Mouse (Mus musculus) layer of hippocampus, adult 9-10 months (tissue): ENCODE data around the gene Rhox8.
"Not testable (repeated sequence)": the region's sequence is repeated elsewhere in the genome, so short reads cannot be mapped to it uniquely, and the experiment has no call there.

ENCODE experiments used
- DNase-seq: peaks from one replicate; pipeline ENCODE4 v3.0.0; 2022; ENCODE audit warnings: low spot score

The Rhox8 gene

DNA sequence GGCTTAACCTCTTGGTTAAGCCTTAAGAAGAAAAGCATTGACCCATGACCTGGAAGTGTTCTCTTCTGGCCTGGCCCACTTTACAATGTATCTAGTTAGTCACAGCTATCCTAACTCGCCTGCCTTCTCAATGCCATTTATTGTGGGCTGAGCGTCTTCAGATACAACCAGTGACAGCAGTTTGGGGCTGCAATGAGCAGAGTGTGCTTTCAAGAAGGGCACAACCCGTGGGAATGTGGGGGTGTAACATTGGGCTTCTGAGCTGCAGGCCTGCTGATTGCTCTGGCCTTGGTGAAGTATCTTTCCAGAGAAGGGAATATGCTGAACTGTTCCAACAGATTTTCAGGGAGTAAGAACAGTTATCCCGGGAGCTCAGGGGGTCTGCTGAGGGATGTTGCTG lies at the start of gene Rhox8:
Rhox8 (minus strand) TSS at position 101 of the 400 bp plus-strand sequence.
- no peak for DNase-seq

DNA sequence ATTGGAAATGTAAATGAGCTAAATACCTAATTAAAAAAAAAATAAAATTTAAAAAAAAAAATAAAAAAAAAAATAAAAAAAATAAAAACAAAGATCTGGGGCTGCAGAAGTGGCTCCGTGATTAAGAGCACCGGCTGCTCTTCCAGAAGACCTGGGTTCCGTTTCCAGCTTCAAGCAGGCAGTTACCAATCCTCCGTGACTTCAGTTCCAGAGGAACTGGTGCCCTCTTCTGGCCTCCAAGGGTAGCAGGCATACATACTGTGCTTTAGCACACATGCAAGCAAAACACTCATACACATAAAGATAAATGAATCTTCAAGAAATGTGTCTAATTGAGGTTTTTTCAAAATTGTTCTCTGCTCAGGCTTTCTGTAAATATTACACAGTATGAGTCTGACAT lies 37.6 kb upstream of the Rhox8 start:
- DNase-seq = no peak

DNA sequence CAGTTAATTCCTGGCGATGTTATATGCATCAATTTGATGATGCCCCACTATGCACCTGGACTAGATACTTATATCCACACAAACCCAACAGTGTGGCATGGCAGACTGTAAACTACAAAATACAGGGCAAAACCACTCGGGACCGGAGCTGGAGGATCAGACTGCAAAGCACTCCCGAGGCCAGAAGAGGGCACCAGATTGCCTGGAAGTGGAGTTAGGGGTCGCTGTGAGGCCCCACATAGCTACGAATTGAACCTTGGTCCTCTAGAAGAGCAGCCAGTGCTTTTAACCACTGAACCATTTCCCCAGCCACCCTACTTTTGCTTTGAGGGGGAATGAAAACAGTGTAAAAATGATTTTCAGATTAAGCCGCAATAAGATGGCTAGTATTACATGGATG lies 29.8 kb upstream of the Rhox8 start:
- DNase-seq = no peak

DNA sequence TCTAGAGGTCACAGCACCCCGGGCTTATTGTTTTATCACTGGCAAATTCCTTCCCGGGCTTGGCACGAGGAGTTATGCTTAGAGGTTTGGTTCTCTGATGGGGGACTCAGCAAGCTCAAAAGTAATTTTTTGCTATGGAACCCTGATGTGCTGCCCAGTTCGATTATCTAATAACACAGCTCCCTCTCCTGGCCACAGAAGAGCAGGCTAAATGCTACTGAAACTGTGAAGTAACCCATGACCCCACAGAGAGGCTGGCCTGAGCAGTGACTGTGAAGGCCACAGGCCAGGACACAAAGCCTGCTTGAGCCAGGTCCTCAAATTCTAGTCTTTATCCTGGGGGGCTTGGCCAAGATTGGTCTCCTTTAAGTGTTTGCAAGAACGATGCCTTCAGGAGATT lies 25.0 kb upstream of the Rhox8 start:
- no peak for DNase-seq

- not testable (repeated sequence) for DNase-seq
These were observed 22.9 kb upstream of the Rhox8 start, which contains the start of gene Rhox9 for GRCm38 (mm10) chrX:37901670-37902069. Gene Rhox9 (minus strand): TSS chrX:37901770.

- not testable (repeated sequence) for DNase-seq
These were observed 18.4 kb upstream of the Rhox8 start, which contains the start of gene Rhox7b for GRCm38 (mm10) chrX:37897132-37897531. Gene Rhox7b (minus strand): TSS chrX:37897232.

DNA sequence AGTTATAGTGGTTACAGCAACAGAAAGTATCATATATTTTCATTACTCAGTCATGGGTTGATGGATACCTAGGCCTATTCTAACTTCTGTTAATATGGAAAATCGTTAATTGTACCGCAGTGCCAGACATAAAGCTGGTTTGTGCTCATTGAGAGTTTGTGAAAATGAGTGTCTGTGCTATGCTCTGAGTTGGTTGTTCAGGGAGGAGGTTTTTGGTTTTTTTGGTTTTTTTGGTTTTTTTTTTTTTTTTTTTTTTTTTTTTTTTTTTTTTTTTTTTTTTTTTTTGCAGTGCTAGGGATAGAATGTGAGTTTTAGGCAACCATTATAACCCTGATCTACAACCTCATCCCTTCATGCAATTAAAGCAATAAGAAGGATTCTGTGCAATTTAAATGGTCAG lies 7.1 kb downstream of the Rhox8 start:
- DNase-seq = no peak

DNA sequence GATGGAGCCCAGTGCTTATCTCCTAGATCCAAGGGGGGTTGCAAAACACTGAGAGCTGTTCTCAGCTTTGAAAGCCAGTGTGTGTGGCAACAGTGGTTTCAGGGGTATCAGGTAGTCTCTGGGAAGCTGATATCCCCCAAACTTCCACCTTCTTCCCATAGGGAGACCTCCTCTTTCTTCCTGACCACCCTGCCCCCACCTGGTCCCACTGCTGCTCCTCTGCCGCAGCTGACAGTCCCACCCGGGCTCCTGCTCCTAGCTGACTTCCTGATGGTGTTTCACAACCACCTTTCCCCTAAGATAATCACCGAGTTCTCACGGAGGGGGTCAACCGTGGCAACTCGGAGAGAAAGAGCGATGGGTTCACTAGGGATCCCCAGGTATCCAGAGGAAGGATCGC lies 47.4 kb downstream of the Rhox8 start, which contains the start of gene Rhox7a:
Rhox7a (plus strand) TSS at position 301 of the 400 bp plus-strand sequence.
- DNase-seq = not testable (repeated sequence)

GRCm38 (mm10) chrX:37826610-37827009 lies 52.1 kb downstream of the Rhox8 start, which contains the start of gene Rhox6:
Gene Rhox6 (plus strand): TSS chrX:37826910.
- DNase-seq = not testable (repeated sequence)
